Mouse (Mus musculus): ENCODE measurements at regions not wholly inside any gene's neighbourhood (a gene's known extent, or its start where the extent isn't known, plus 50 kb on each side); places are given as distances from the start of the nearest gene placed in this dataset.

GRCm38 (mm10) chr11:19438385-19438784 lies 419.6 kb upstream of the Meis1 start:
- no peaks in the 10 kb centered on the region for H3K36me3 ChIP-seq (ENCODE audit: control insufficient read depth, insufficient read depth)
- TF ChIP-seq REST (IDR thresholded peaks at IDR 0.05; ENCODE audit: insufficient read depth, insufficient read length) (no peak), POLR2AphosphoS2 (IDR thresholded peaks at IDR 0.05; ENCODE audit: insufficient read length, low read depth) (no peak), USF1 (IDR thresholded peaks at IDR 0.05; ENCODE audit: low read depth) (peak; percentile 40), MAX (IDR thresholded peaks at IDR 0.05; ENCODE audit: low read depth) (no peak), TCF12 (IDR thresholded peaks at IDR 0.05; ENCODE audit: insufficient read depth, poor library complexity, severe bottlenecking) (no peak), MYOG (IDR thresholded peaks at IDR 0.05; ENCODE audit: control insufficient read depth in 1 of 3, insufficient read depth in 1 of 3, insufficient read length in 2 of 3, low read depth in 2 of 3) (no peak), SRF (IDR thresholded peaks at IDR 0.05; ENCODE audit: control insufficient read depth, insufficient read length, low read depth) (no peak), E2F4 (IDR thresholded peaks at IDR 0.05; ENCODE audit: insufficient read depth) (no peak), TCF3 (IDR thresholded peaks at IDR 0.05; ENCODE audit: insufficient read length, low read depth) (no peak), CEBPB (IDR thresholded peaks at IDR 0.05; ENCODE audit: insufficient read depth, poor library complexity, severe bottlenecking) (no peak), MYOD1 (IDR thresholded peaks at IDR 0.05; ENCODE audit: control insufficient read depth in 1 of 3, insufficient read length in 2 of 3, low read depth in 2 of 3) (peak in 1 of 3 experiments; percentile 29), POLR2A (IDR thresholded peaks at IDR 0.05; ENCODE audit: insufficient read length, low read depth) (no peak)
- no peak overlapping the region for H3K4me3 ChIP-seq
- no peak overlapping the region for H3K4me2 ChIP-seq (ENCODE audit: low read depth)
- H3K27me3 ChIP-seq (ENCODE audit: control insufficient read depth, insufficient read depth, insufficient read length): no peaks in the 10 kb centered on the region
- no peak overlapping the region for H3ac ChIP-seq (ENCODE audit: control insufficient read depth, insufficient read length)
- H3K79me2 ChIP-seq (ENCODE audit: control insufficient read depth, insufficient read depth): no peaks in the 10 kb centered on the region

- H3K4me2 ChIP-seq (ENCODE audit: low read depth): no peak overlapping the region
- TF ChIP-seq TCF12 (IDR thresholded peaks at IDR 0.05; ENCODE audit: insufficient read depth, poor library complexity, severe bottlenecking) (no peak), MAX (IDR thresholded peaks at IDR 0.05; ENCODE audit: low read depth) (no peak), POLR2A (IDR thresholded peaks at IDR 0.05; ENCODE audit: insufficient read length, low read depth) (no peak), USF1 (IDR thresholded peaks at IDR 0.05; ENCODE audit: low read depth) (no peak), MYOD1 (IDR thresholded peaks at IDR 0.05; ENCODE audit: control insufficient read depth in 1 of 3, insufficient read length in 2 of 3, low read depth in 2 of 3) (no peak), REST (IDR thresholded peaks at IDR 0.05; ENCODE audit: insufficient read depth, insufficient read length) (no peak), TCF3 (IDR thresholded peaks at IDR 0.05; ENCODE audit: insufficient read length, low read depth) (no peak), CEBPB (IDR thresholded peaks at IDR 0.05; ENCODE audit: insufficient read depth, poor library complexity, severe bottlenecking) (no peak), SRF (IDR thresholded peaks at IDR 0.05; ENCODE audit: control insufficient read depth, insufficient read length, low read depth) (no peak), POLR2AphosphoS2 (IDR thresholded peaks at IDR 0.05; ENCODE audit: insufficient read length, low read depth) (no peak), MYOG (IDR thresholded peaks at IDR 0.05; ENCODE audit: control insufficient read depth in 1 of 3, insufficient read depth in 1 of 3, insufficient read length in 2 of 3, low read depth in 2 of 3) (no peak)
Observed at GRCm38 (mm10) chr11:19441936-19442335, 423.2 kb upstream of the Meis1 start.

GRCm38 (mm10) chr11:19455391-19456290 lies 436.9 kb upstream of the Meis1 start:
- Histone ChIP-seq H3K4me2 (ENCODE audit: low read depth) (no peak overlapping the region), H3K36me3 (ENCODE audit: control insufficient read depth, insufficient read depth) (no peaks in the 10 kb centered on the region), H3K27me3 (ENCODE audit: control insufficient read depth, insufficient read depth, insufficient read length) (no peaks in the 10 kb centered on the region), H3K79me2 (ENCODE audit: control insufficient read depth, insufficient read depth) (no peaks in the 10 kb centered on the region), H3K4me3 (no peak overlapping the region), H3ac (ENCODE audit: control insufficient read depth, insufficient read length) (no peak overlapping the region)
- TF ChIP-seq CEBPB (IDR thresholded peaks at IDR 0.05; ENCODE audit: insufficient read depth, poor library complexity, severe bottlenecking): no peak
- no peak for TF ChIP-seq TCF12 (IDR thresholded peaks at IDR 0.05; ENCODE audit: insufficient read depth, poor library complexity, severe bottlenecking)
- no peak for TF ChIP-seq TCF3 (IDR thresholded peaks at IDR 0.05; ENCODE audit: insufficient read length, low read depth)

More at GRCm38 (mm10) chr11:19441936-19442335, 423.2 kb upstream of the Meis1 start:
- Histone ChIP-seq H3K79me2 (ENCODE audit: control insufficient read depth, insufficient read depth) (no peaks in the 10 kb centered on the region), H3K27me3 (ENCODE audit: control insufficient read depth, insufficient read depth, insufficient read length) (no peaks in the 10 kb centered on the region), H3K36me3 (ENCODE audit: control insufficient read depth, insufficient read depth) (no peaks in the 10 kb centered on the region), H3ac (ENCODE audit: control insufficient read depth, insufficient read length) (no peak overlapping the region), H3K4me3 (no peak overlapping the region)

GRCm38 (mm10) chr11:19456577-19456976 lies 437.8 kb upstream of the Meis1 start:
- TF ChIP-seq POLR2AphosphoS2 (IDR thresholded peaks at IDR 0.05; ENCODE audit: insufficient read length, low read depth) (no peak), TCF12 (IDR thresholded peaks at IDR 0.05; ENCODE audit: insufficient read depth, poor library complexity, severe bottlenecking) (no peak), E2F4 (IDR thresholded peaks at IDR 0.05; ENCODE audit: insufficient read depth) (no peak), MYOG (IDR thresholded peaks at IDR 0.05; ENCODE audit: control insufficient read depth in 1 of 3, insufficient read depth in 1 of 3, insufficient read length in 2 of 3, low read depth in 2 of 3) (no peak), SRF (IDR thresholded peaks at IDR 0.05; ENCODE audit: control insufficient read depth, insufficient read length, low read depth) (no peak), MAX (IDR thresholded peaks at IDR 0.05; ENCODE audit: low read depth) (no peak)

More at GRCm38 (mm10) chr11:19456577-19456976, 437.8 kb upstream of the Meis1 start:
- H3K27me3 ChIP-seq (ENCODE audit: control insufficient read depth, insufficient read depth, insufficient read length): no peaks in the 10 kb centered on the region
- no peaks in the 10 kb centered on the region for H3K36me3 ChIP-seq (ENCODE audit: control insufficient read depth, insufficient read depth)
- H3ac ChIP-seq (ENCODE audit: control insufficient read depth, insufficient read length): no peak overlapping the region
- H3K79me2 ChIP-seq (ENCODE audit: control insufficient read depth, insufficient read depth): no peaks in the 10 kb centered on the region
- H3K4me3 ChIP-seq: no peak overlapping the region
- no peak overlapping the region for H3K4me2 ChIP-seq (ENCODE audit: low read depth)
